8 mouse cellular contexts compared by ENCODE assay signal in genomic region chr3:55354765-55355164, GRCm38 (mm10).
DNase-seq lines count a peak whose midpoint lies in the region; ATAC-seq lines count a peak whose summit lies in the region.

No protein-coding gene starts in this region.

- H3K27ac ChIP-seq in embryonic facial prominence, embryonic 11.5 days (replicated peaks; ENCODE audit: low read depth, low read length), result no peak overlapping the region

- no peak overlapping the region for H3K4me3 ChIP-seq in embryonic facial prominence, embryonic 11.5 days (ENCODE audit: low read depth, low read length)

- no peaks in the 10 kb centered on the region for H3K36me3 ChIP-seq in embryonic facial prominence, embryonic 11.5 days (replicated peaks; ENCODE audit: control insufficient read depth, insufficient read depth, low read depth, low read length)

- no peak for ATAC-seq in embryonic facial prominence, embryonic 11.5 days (replicated peaks; ENCODE audit: insufficient number of reproducible peaks, low FRiP score, low TSS enrichment, low read depth)

- DNase-seq in gastrocnemius, postnatal 10 days, result peak; percentile 33
- no peak for DNase-seq in gastrocnemius, postnatal 25 days
- peak; percentile 15 for DNase-seq in thymus, postnatal 0 days (ENCODE audit: low spot score)
- DNase-seq in thymus, postnatal 10 days (ENCODE audit: low spot score in 2 of 2), result no peak
- peak; percentile 86 for DNase-seq in embryonic facial prominence, embryonic 11.5 days (ENCODE audit: low spot score)
- peak; percentile 51 to 61 for DNase-seq in kidney, postnatal 4 days
- peak; percentile 66 for DNase-seq in retina, postnatal 7 days (ENCODE audit: low read depth, low spot score)
- no peak for DNase-seq in spleen, postnatal 36 days (ENCODE audit: low spot score in 2 of 2)

- WGBS in embryonic facial prominence, embryonic 11.5 days, result 26% methylated on average over 3 of the region's 3 CpGs

- no peak overlapping the region for H3K4me2 ChIP-seq in embryonic facial prominence, embryonic 11.5 days (ENCODE audit: low read depth, low read length)

- no peaks in the 10 kb centered on the region for H3K9me3 ChIP-seq in embryonic facial prominence, embryonic 11.5 days (replicated peaks; ENCODE audit: control insufficient read depth, low read length)

- H3K27me3 ChIP-seq in embryonic facial prominence, embryonic 11.5 days (ENCODE audit: control insufficient read depth, insufficient read depth, low read length), result no peaks in the 10 kb centered on the region

- no peak overlapping the region for H3K9ac ChIP-seq in embryonic facial prominence, embryonic 11.5 days (replicated peaks; ENCODE audit: low read length)

- H3K4me1 ChIP-seq in embryonic facial prominence, embryonic 11.5 days (ENCODE audit: control insufficient read depth, insufficient read depth, low read length), result no peaks in the 10 kb centered on the region; the same call in 1 of the 2 replicates

Comparison
In these comparisons a context has a peak if more than half of its experiments do, and no peak if none do; other contexts are left out.
1. DNase-seq: peak in gastrocnemius, postnatal 10 days (single experiment), thymus, postnatal 0 days (single experiment), embryonic facial prominence, embryonic 11.5 days (single experiment), kidney, postnatal 4 days (2 of 2) and retina, postnatal 7 days (single experiment); none in gastrocnemius, postnatal 25 days (single experiment), thymus, postnatal 10 days (0 of 2) and spleen, postnatal 36 days (0 of 2).